Mouse (Mus musculus) embryo, embryonic 11.5 days (tissue): ENCODE results near the gene Bcl6b.

Experiments used
- DNase-seq: peaks from one replicate; pipeline ENCODE4 v3.0.0-alpha.2; 2012; ENCODE audit warnings: low read depth, low spot score

The Bcl6b gene

DNA sequence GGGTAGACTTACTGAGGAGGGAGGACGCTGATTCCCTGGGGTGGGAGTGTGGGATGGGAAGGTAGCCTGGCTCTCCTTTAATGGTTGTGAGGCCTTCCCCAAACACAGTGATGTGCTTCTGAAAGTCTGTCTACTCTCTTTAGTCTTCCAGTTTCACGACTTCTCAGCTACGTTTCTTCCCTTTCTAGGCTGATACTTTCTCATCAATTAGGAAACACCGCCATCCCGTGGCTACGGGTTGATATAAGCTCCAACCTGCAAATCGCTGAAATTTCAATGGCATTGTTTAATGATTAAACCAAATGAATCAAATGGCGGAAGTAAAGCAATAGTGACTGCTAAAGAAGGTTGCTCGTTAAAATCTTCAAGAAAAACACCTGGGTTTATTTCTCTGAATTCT, 16.7 kb downstream of the Bcl6b start:
- no peak for DNase-seq

- DNase-seq, result no peak
These were observed 17.2 kb downstream of the Bcl6b start, which contains the start of gene Slc16a11 for GRCm38 (mm10) chr11:70212423-70212822. Slc16a11 (plus strand) TSS chr11:70212752.

- DNase-seq, result no peak
These were observed 17.6 kb downstream of the Bcl6b start for GRCm38 (mm10) chr11:70211972-70212371.

- DNase-seq, result no peak
These were observed 18.9 kb downstream of the Bcl6b start for GRCm38 (mm10) chr11:70210681-70211080.

GRCm38 (mm10) chr11:70208778-70209388, 20.7 kb downstream of the Bcl6b start:
- no peak for DNase-seq

DNA sequence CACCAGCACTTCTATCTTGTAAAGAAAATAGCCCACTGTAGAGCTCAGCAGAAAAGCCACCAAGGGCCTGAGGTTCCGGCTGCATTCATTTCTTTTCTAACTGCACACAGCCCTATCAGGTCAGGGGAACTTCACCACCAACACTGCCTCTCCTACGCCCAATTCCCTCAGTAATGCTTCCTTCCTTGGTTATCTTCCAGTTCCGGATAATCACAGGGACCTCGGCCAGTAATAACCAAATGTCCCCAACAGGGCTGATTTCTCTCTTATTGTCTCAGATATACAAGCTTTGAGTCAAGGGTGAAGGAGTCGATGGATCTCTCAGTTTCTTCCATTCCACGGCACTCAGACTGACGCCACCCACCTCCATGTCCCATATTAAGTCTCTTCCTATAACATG, 22.3 kb downstream of the Bcl6b start:
- DNase-seq, result no peak

DNA sequence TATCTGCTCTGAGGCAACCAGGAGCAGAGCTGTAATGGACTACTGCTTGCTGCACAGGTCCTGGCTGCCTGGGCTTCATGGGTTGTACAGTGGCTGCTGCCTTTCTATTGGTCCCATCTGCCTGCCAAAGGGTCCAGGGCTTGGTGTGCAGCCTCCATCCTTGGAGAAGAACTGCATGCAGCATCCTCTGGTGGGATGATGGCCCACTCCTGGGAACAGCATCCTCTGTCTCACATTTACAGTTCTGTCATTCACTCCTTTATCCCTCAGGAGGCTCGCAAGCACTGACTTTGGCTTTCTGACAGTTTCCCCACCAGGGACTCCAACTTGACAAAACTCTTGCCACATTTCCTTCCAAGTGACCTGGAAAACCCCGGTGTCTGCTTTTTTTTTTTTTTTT, 22.8 kb downstream of the Bcl6b start:
- no peak for DNase-seq

GRCm38 (mm10) chr11:70201691-70202090, 27.9 kb downstream of the Bcl6b start:
- peak; percentile 71 for DNase-seq

DNA sequence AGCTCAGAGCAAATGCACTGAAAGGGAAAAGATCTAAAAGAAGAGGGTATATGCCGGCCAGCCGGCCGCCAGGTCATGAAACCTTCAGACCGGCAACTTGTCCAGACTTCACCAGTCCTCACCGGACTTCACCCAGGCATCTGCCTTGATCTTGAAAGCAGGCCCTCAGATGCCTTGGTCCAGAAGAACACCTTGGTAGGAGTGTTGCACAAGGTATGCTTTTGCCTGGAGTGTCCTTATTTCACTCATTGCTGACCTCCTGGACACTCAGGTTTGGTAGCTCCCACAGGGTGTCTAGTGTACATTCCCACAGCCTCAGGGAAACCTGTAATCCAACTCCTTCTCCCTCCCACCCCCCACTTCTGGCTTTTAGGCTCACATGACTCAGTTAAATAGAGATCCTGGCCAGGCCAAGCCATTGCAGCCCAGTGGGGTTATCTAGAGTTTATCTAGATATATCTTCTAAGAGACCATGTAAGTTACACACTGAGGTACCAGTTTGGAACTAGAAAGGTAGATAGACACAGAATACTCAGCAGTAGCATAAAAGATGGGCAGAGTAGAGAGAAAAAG, 29.5 kb downstream of the Bcl6b start:
- no peak for DNase-seq

DNA sequence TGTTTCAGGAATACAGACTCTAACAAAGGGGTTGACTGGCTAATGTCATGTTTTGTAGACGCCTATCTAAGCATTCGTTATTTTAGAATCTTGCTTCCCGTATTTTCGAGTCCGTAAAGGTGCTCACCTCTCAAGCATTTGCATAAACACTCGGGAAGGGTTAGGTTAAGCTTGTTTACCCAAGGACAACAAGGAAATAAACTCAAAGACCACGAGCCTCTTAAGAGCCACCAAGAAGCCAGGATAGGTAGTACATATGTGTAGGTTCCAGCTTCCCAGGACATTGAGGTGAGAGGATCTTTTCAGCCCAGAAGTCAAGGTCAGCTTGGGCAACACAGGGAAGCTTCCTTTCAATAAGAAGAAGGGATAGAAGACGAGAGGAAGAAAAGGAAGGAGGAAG, 30.5 kb downstream of the Bcl6b start:
- no peak for DNase-seq

DNA sequence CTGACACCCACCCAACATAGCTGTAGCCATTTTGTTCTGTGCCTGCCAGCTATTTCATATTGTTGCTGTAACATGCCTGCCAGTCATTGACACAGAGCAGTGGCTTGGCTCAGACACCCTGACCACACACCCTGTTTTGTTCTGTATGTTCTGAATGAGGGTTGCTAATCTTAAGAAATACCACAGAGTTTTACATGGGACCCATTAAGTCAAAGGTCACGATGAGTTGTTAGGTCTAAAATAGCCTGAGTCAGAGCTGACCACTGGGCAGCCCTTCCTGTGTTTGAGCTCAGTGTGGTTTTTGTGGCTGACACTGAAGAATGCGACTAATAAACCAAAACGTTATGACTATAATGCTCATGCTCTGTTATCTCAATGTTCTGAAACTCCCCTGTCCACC, 31.3 kb downstream of the Bcl6b start:
- DNase-seq, result no peak

DNA sequence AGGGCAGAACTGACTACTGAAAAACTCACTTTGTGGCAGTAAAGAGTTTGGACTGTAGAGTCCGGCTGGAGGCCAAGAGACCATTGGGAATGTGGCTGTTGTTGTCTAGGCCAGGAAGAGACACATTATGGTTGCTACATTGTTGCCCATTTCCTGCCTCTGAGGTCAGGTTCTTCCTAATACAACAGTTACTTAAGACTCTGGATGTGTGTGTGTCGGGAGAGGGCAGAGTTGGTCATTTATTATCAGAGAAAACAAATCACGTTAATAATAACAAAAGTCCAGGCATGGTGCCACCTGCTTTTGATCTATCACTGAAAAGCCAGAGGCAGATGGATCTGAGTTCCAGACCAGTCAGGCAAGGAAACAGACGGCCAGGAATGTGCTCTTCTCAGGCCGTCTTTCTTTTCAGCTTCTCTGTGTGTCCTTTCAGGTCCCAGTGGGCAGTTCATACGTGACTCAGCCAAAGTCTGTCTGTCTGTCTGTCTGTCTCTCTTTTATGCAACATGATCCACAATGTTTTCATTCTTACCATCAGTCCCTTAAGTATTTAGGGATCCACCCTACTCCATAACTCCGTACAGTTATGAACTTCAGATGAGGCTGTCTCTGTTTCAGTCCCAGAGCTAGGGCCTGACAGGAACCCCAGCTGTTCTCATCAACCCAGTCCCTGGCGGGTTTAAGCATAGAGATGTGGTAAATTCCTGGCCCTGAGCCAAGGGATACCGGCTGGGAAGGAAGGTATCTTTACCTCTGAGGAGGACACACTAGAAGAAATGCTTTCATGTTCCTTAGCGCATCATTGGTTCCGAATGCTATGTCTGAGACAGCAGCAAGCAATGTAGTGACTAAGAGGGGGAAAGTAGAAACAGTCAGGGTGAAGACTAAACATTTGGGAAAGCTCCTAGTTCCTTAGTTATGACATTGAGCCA, 36.0 kb downstream of the Bcl6b start:
- DNase-seq, result no peak

- DNase-seq, result no peak
These were observed 37.4 kb downstream of the Bcl6b start for GRCm38 (mm10) chr11:70192157-70192556.

GRCm38 (mm10) chr11:70191188-70191587, 38.4 kb downstream of the Bcl6b start:
- no peak for DNase-seq

DNA sequence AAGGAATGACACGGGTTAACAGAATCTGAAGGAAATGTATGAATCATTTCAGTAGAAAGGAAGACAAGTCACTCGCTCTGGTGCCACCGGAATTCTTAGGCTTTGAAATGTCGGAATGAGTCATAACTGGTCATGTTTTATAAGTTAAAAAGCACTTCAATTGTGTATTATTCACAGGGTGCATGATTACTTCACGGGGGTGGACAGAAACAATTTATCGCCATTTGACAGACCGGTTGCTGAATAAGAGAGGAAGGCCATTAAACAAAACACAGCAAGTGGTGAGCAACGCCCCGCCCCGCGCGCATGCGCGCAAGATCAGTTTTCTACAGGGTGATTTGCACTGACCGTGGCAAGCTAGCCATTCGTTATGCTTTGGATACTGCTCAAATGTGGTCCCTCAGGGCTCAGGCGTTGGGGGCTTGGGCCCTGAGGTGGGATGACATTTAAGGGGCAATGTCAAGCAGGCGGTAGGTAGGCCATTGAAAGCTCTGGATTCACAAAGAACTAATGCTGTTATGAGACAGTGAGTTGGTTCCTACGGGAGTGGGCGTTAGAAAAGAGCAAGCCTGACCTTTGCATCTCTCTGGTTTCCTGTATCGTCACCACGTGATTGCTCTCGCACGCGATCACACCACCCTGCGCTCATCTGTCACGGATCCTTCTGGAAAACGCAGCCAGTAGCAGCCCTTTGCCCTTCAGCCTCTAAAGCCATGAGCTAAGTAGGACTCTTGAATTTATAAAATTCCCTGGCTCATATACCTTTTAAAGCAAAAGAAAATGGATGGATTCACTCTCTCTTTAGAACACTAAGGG, 40.1 kb downstream of the Bcl6b start:
- DNase-seq, result no peak

DNA sequence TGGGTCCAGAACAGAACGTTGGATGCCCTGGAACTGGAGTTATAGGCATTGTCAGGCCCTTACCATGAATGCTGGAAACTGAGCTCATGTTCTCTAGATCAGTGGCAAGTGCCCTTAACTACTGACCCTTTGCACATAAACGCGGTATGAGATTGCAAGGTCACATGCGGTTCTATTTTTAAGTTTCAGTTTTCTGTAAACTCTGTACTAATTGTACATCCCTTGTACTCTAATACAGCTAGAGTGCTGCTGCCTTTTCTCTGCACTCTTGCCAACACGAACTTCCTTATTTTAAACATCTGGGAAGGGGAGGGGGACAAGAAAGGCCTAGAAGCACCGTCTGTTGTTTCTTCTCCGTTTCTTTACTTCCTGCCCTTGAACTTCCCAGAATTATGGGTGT, 44.5 kb downstream of the Bcl6b start:
- DNase-seq, result no peak

DNA sequence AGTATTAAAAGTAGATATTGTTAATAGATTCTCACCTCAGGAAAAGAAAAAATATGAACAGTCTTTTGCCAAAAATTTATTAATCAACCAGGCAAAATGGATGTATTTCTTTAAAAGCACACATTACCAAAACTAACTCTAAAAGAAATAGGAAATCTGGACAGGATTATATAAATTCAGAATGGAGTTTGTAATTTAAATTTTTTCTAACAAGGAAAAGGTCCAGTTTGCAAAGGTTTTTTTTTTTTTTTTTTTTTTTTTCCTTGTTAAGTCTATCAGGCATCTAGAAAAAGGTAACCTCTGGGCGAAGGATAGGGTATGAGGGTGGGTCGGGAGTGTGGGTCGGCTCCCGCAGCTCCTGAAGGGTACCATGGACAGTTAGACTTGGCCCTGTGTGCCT, 49.1 kb downstream of the Bcl6b start:
- no peak for DNase-seq

- DNase-seq, result peak; percentile 11
These were observed 50.2 kb downstream of the Bcl6b start for GRCm38 (mm10) chr11:70179401-70179800.

DNA sequence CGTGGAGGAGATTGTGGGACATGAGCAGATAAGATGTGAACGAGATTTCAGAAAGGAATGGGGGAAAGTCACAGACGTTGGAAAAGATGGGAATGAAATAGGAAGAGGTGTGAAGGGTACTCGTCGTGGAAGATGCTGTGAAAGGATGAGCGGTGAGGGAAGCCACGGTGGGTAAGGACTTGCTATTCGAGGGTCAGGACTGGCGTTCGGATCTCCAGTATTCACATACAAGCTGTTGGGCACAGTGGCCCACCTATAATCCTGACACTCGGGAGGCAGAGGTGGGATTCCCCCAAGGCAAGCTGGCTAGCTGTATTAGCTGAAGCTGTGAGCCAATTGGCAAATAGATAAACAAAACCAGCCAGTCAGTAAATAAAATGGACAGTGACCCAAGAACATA, 50.8 kb downstream of the Bcl6b start:
- no peak for DNase-seq

GRCm38 (mm10) chr11:70178311-70178710, 51.3 kb downstream of the Bcl6b start:
- no peak for DNase-seq

DNA sequence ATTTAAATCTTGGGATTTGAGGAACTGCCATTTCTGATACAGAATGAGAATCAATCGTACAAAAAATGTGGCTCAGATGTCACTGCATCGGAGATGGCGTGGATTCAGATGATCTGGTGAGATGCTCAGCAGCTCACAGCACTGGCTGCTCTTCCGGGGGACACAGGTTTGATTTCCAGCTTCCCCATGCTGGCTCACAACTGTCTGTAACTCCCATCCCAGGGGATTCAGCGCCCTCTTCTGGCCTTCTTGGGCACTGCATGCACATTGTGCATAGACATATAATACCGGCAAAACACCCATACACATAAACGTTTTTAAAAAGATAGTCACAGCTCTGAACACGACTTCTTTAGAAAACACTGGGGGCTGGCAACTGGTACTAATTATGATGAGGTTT, 52.0 kb downstream of the Bcl6b start:
- no peak for DNase-seq

- DNase-seq, result no peak
These were observed 55.1 kb downstream of the Bcl6b start for GRCm38 (mm10) chr11:70174491-70174890.
